Mouse (Mus musculus) embryo, embryonic 9.5 days (tissue): ENCODE measurements at regions not wholly inside any gene's neighbourhood (a gene's known extent, or its start where the extent isn't known, plus 50 kb on each side); places are given as distances from the start of the nearest gene placed in this dataset.

Experiments
- DNase-seq: peaks from one replicate; pipeline ENCODE4 v3.0.0-alpha.2; 2017; ENCODE audit errors: extremely low spot score

DNA sequence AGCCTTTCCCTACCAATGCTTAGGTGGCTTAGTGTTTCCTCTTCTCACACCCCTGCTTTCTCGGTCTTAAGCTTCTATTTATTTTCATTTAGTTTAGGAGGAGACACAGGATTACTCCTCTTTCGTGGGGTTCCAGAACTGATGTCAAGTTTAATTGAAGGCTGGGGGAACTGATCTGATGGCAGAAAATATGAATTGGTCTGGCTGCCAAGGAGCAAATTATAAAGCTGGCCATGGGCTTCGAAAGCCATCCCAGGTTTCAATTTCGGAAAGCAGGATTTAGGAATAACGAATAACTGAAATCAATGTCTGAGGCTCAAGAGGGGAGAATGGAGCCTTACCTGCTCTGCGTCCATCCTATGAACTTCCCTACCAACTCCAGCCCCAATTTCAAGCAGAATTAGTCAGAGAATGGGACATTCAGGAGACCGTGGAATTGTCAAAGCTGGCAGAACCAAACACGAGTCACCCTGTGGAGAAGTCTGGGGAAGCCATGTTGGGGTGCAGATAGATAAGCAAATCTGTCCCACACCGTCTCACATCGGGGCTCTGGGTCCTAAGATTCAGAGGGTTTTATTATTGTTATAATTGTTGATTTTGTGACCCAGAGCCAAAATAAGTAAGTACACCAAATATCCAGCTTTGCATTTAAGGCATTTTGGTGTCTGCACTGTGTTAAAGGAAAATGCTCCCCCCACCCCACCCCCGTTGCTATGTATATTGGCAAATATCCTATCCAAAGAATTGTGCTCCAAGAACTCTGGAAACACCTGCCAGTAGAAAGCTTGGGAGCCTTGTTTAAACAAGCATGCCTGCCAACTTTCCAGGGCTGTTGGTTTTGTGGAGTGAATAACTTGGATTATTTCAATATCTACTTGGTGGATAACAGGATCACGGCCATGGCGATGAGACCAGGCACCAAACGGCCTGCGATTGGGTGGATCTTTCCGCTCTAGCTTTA, 56.5 kb upstream of the Tgfbr2 start:
- DNase-seq = no peak

DNA sequence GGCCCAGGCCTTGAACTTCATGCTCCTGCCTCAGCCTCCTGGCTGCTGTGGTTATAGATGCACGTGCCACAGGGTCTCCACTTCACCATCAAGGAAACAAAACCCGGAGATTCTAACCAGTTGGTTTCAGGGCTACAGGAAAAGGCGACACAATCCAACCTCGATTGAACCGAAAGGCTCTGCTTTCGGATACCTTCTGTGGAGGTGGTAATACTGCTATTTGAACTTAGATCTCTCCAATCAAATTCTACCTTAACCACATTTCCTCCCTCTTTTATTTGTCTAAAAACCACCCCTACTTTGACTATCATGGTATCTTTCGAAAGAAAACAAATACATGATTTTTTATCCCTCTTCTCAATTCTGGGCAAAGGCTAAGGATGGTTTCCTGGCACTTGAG, 55.2 kb upstream of the Tgfbr2 start:
- DNase-seq = no peak

- no peak for DNase-seq
These were observed 53.3 kb upstream of the Tgfbr2 start for GRCm38 (mm10) chr9:116228443-116228842.

DNA sequence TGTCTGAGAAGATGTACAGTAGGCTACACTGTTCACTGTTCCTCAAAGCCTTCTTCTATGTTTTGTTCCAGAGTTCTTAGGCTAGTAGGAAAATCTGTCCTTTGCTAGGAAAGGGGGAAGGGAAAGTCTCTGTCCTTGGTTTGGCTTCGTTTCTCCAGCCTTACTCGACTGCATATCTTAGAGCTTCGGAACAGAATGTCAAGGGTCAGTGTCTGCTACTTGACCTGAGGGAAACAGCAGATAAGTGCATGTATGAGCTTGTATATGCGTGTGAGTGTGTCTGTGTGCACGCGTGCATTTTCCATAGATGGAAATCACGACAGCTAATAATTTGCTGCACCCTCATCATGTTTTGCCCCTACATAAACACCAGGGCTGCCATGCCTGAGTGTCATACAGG, 52.6 kb upstream of the Tgfbr2 start:
- no peak for DNase-seq
